Mouse (Mus musculus): ENCODE measurements around the gene Nfic. TPM values are rescaled to one million over a fixed set of nuclear protein-coding genes. Genes with fewer than 3 reads are reported as not detected.

Nfic gene
- polyA plus RNA-seq, 1 experiment: 6.1 TPM

- no peaks in the 10 kb centered on the region for H3K9me3 ChIP-seq (replicated peaks; ENCODE audit: control insufficient read depth, insufficient read depth, low read length, poor library complexity, severe bottlenecking)
- H3K9ac ChIP-seq (ENCODE audit: low read depth, poor library complexity, severe bottlenecking): peak within 1 kb of the TSS; percentile 83
- H3K27me3 ChIP-seq (ENCODE audit: control insufficient read depth, insufficient read depth, low read length, poor library complexity, severe bottlenecking): no peaks in the 10 kb centered on the region
- TF ChIP-seq POLR2A (IDR thresholded peaks at IDR 0.05; ENCODE audit: insufficient read depth, low read length) (no peak), CTCF (IDR thresholded peaks at IDR 0.05; ENCODE audit: low read depth, low read length) (no peak), EP300 (IDR thresholded peaks at IDR 0.05; ENCODE audit: insufficient read depth, low read depth, low read length) (no peak)
- H3K4me3 ChIP-seq (ENCODE audit: low read depth, low read length): peak within 1 kb of the TSS; percentile 96
- no peaks in the 10 kb centered on the region for H3K36me3 ChIP-seq (ENCODE audit: control insufficient read depth, insufficient read depth, low read length, poor library complexity, severe bottlenecking)
- H3K4me1 ChIP-seq (ENCODE audit: control insufficient read depth, insufficient read depth, low read length): peaks cover 7% of the 10 kb centered on the region
- H3K27ac ChIP-seq (ENCODE audit: insufficient read depth, low read length): peak within 1 kb of the TSS; percentile 81
Observed at GRCm38 (mm10) chr10:81356991-81357844, 98.2 kb downstream of the Nfic start, which contains the start of gene Mfsd12. Gene Mfsd12 (plus strand): TSS chr10:81357491.

GRCm38 (mm10) chr10:81356352-81356990 lies 99.0 kb downstream of the Nfic start:
- peak overlapping the region; percentile 38; the same call in 1 of the 2 replicates for H3K4me3 ChIP-seq (ENCODE audit: low read depth, low read length)
- H3K9ac ChIP-seq (ENCODE audit: low read depth, poor library complexity, severe bottlenecking): peak overlapping the region; percentile 51

GRCm38 (mm10) chr10:81355533-81355932 lies 99.9 kb downstream of the Nfic start:
- H3K36me3 ChIP-seq (ENCODE audit: control insufficient read depth, insufficient read depth, low read length, poor library complexity, severe bottlenecking): no peaks in the 10 kb centered on the region
- H3K27me3 ChIP-seq (ENCODE audit: control insufficient read depth, insufficient read depth, low read length, poor library complexity, severe bottlenecking): no peaks in the 10 kb centered on the region
- H3K9ac ChIP-seq (ENCODE audit: low read depth, poor library complexity, severe bottlenecking): 0 out of 2 replicates have a peak overlapping the region, but pooled peaks have one; percentile 51
- TF ChIP-seq CTCF (IDR thresholded peaks at IDR 0.05; ENCODE audit: low read depth, low read length) (no peak), POLR2A (IDR thresholded peaks at IDR 0.05; ENCODE audit: insufficient read depth, low read length) (no peak), EP300 (IDR thresholded peaks at IDR 0.05; ENCODE audit: insufficient read depth, low read depth, low read length) (no peak)
- peak overlapping the region; percentile 81 for H3K27ac ChIP-seq (ENCODE audit: insufficient read depth, low read length)
- peaks cover 2% of the 10 kb centered on the region for H3K4me1 ChIP-seq (ENCODE audit: control insufficient read depth, insufficient read depth, low read length)
- no peaks in the 10 kb centered on the region for H3K9me3 ChIP-seq (replicated peaks; ENCODE audit: control insufficient read depth, insufficient read depth, low read length, poor library complexity, severe bottlenecking)
- no peak overlapping the region for H3K4me3 ChIP-seq (ENCODE audit: low read depth, low read length)

More at GRCm38 (mm10) chr10:81356352-81356990, 99.0 kb downstream of the Nfic start:
- Histone ChIP-seq H3K27ac (ENCODE audit: insufficient read depth, low read length) (peak overlapping the region; percentile 81), H3K36me3 (ENCODE audit: control insufficient read depth, insufficient read depth, low read length, poor library complexity, severe bottlenecking) (no peaks in the 10 kb centered on the region), H3K9me3 (replicated peaks; ENCODE audit: control insufficient read depth, insufficient read depth, low read length, poor library complexity, severe bottlenecking) (no peaks in the 10 kb centered on the region), H3K27me3 (ENCODE audit: control insufficient read depth, insufficient read depth, low read length, poor library complexity, severe bottlenecking) (no peaks in the 10 kb centered on the region), H3K4me1 (ENCODE audit: control insufficient read depth, insufficient read depth, low read length) (peaks cover 6% of the 10 kb centered on the region)
- no peak for TF ChIP-seq CTCF (IDR thresholded peaks at IDR 0.05; ENCODE audit: low read depth, low read length)
- no peak for TF ChIP-seq EP300 (IDR thresholded peaks at IDR 0.05; ENCODE audit: insufficient read depth, low read depth, low read length)
- TF ChIP-seq POLR2A (IDR thresholded peaks at IDR 0.05; ENCODE audit: insufficient read depth, low read length): no peak

- Histone ChIP-seq H3K36me3 (ENCODE audit: control insufficient read depth, insufficient read depth, low read length, poor library complexity, severe bottlenecking) (no peaks in the 10 kb centered on the region), H3K9me3 (replicated peaks; ENCODE audit: control insufficient read depth, insufficient read depth, low read length, poor library complexity, severe bottlenecking) (no peaks in the 10 kb centered on the region), H3K27ac (ENCODE audit: insufficient read depth, low read length) (peak overlapping the region; percentile 93), H3K4me3 (ENCODE audit: low read depth, low read length) (no peak overlapping the region), H3K4me1 (ENCODE audit: control insufficient read depth, insufficient read depth, low read length) (peaks cover 1% of the 10 kb centered on the region), H3K27me3 (ENCODE audit: control insufficient read depth, insufficient read depth, low read length, poor library complexity, severe bottlenecking) (no peaks in the 10 kb centered on the region), H3K9ac (ENCODE audit: low read depth, poor library complexity, severe bottlenecking) (0 out of 2 replicates have a peak overlapping the region, but pooled peaks have one; percentile 51)
- TF ChIP-seq CTCF (IDR thresholded peaks at IDR 0.05; ENCODE audit: low read depth, low read length) (no peak), EP300 (IDR thresholded peaks at IDR 0.05; ENCODE audit: insufficient read depth, low read depth, low read length) (peak; percentile 60; the same call in 1 of the 2 replicates)
Observed at GRCm38 (mm10) chr10:81354738-81355477, 100.5 kb downstream of the Nfic start.

GRCm38 (mm10) chr10:81351678-81352291 lies 103.7 kb downstream of the Nfic start:
- Histone ChIP-seq H3K9ac (ENCODE audit: low read depth, poor library complexity, severe bottlenecking) (peak overlapping the region; percentile 81), H3K27me3 (ENCODE audit: control insufficient read depth, insufficient read depth, low read length, poor library complexity, severe bottlenecking) (no peaks in the 10 kb centered on the region), H3K9me3 (replicated peaks; ENCODE audit: control insufficient read depth, insufficient read depth, low read length, poor library complexity, severe bottlenecking) (no peaks in the 10 kb centered on the region), H3K4me3 (ENCODE audit: low read depth, low read length) (peak overlapping the region; percentile 80), H3K4me1 (ENCODE audit: control insufficient read depth, insufficient read depth, low read length) (peaks cover 4% of the 10 kb centered on the region), H3K36me3 (ENCODE audit: control insufficient read depth, insufficient read depth, low read length, poor library complexity, severe bottlenecking) (0 out of 2 replicates have a peak, but pooled peaks cover 3% of the 10 kb centered on the region), H3K27ac (ENCODE audit: insufficient read depth, low read length) (peak overlapping the region; percentile 88)
- peak; percentile 29 for TF ChIP-seq POLR2A (IDR thresholded peaks at IDR 0.05; ENCODE audit: insufficient read depth, low read length)
- no peak for TF ChIP-seq CTCF (IDR thresholded peaks at IDR 0.05; ENCODE audit: low read depth, low read length)
- TF ChIP-seq EP300 (IDR thresholded peaks at IDR 0.05; ENCODE audit: insufficient read depth, low read depth, low read length): 0 out of 2 replicates have a peak, but pooled peaks have one; percentile 12

Measured in ES-Bruce4 (cell line).